Comparison of ENCODE assay signal across 8 mouse cellular contexts in the genomic region with DNA sequence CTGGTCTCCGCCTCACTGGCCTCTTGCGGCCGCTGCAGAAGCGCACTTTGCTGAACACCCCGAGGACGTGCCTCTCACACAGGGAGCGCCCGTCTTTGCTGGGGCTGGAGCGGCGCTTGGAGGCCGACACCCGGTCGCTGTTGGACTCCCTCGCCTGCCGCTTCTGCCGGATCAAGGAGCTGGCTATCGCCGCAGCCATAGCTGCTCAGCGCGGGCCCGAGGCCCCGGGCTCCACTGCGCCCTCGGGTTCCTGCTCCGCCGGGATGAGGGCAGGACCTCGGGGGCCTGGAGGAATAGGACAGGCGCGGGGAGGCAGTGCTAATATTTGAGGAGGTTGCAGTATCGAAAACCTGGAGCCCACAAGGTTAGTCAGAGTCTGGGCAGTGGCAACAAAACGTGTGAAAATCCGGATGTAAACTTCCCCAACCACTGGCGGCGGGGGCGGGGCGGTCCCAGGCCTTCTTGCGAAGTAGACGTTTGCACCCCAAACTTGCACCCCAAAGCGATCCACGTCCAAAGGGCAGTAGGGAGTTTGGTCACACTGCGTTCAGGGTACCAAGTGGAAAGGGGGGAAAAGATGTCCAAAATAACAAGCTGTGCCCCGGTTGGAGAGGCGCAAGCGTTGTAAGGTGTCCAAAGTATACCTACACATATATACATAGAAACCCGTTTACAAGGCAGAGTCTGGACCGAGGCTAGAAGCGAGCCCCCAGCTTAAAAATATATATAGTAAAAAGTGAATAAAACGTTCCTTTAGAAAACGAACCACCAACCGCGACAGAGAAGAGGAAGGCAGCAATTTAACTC.
DNase-seq lines count a peak whose midpoint lies in the region; ATAC-seq lines count a peak whose summit lies in the region.

No protein-coding gene starts in this region.

- no peaks in the 10 kb centered on the region for H3K9me3 ChIP-seq in midbrain, embryonic 13.5 days

- H3K4me2 ChIP-seq in midbrain, embryonic 13.5 days (replicated peaks) = peak overlapping the region; percentile 92

- H3K36me3 ChIP-seq in midbrain, embryonic 13.5 days = no peaks in the 10 kb centered on the region

- H3K27me3 ChIP-seq in midbrain, embryonic 13.5 days = peaks cover 23% of the 10 kb centered on the region

- peak; percentile 31 for DNase-seq in right cerebral cortex, adult 18-20 months
- DNase-seq in right cerebral cortex, postnatal 36 days (ENCODE audit: low spot score in 2 of 2) = no peak
- peak; percentile 55 to 65 for DNase-seq in cerebellum, postnatal 10 days
- DNase-seq in frontal cortex, postnatal 36 days (ENCODE audit: low spot score in 2 of 2) = peak; percentile 30 to 40
- DNase-seq in kidney, postnatal 25 days = peak; percentile 6 to 45
- peak; percentile 52 for DNase-seq in testis, postnatal 10 days (ENCODE audit: low spot score)
- DNase-seq in MN1 (ENCODE audit: low spot score) = no peak

- under 1% methylated on average over 51 of the region's 51 CpGs for WGBS in midbrain, embryonic 13.5 days

- peaks cover 5% of the 10 kb centered on the region for H3K4me1 ChIP-seq in midbrain, embryonic 13.5 days (replicated peaks)

- peak overlapping the region; percentile 27; the same call in 1 of the 2 replicates for H3K27ac ChIP-seq in midbrain, embryonic 13.5 days

- ATAC-seq in midbrain, embryonic 13.5 days = peak; percentile 38

- H3K9ac ChIP-seq in midbrain, embryonic 13.5 days (replicated peaks) = peak overlapping the region; percentile 76

- H3K4me3 ChIP-seq in midbrain, embryonic 13.5 days (replicated peaks) = peak overlapping the region; percentile 81

Comparison
In these comparisons a context has a peak if more than half of its experiments do, and no peak if none do; other contexts are left out.
1. DNase-seq: peak in right cerebral cortex, adult 18-20 months (single experiment), cerebellum, postnatal 10 days (2 of 2), frontal cortex, postnatal 36 days (2 of 2), kidney, postnatal 25 days (2 of 2) and testis, postnatal 10 days (single experiment); none in right cerebral cortex, postnatal 36 days (0 of 2) and MN1 (single experiment).